8 mouse cellular contexts compared by ENCODE assay signal in the genomic region with DNA sequence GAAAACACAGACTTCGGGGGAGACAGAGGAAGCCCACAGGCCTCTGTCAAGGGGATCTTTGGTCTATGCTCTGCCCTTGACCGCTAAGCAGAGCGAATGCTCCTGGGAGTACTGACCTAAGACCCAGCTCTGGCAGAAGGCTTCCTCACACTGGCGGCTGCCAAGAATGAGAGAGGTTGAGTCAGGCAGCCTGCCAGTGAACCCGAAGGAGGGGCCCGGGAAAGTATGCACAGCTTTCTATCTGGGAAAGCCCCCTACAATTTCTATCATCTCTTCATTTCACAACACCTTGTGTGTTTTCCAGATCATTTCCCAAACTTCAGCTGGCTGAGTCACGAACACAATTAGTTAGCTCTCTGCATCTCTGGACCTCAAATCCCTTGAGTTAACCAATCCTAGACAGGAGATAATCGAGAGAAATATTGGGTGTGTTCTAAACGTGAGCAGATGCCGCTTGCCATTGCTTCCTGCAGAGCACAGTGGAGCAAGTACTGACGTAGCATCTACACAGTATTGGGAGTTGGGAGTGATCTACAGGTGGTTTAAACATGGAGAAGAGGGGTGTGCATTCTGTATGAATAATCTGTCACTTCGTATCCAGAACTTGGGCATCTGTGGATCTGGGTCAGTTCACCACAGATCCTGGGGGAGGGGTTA. TPM values are rescaled to one million over a fixed set of nuclear protein-coding genes. Genes with fewer than 3 reads are reported as not detected.
DNase-seq lines count a peak whose midpoint lies in the region; ATAC-seq lines count a peak whose summit lies in the region.

No protein-coding gene starts in this region.

- intact Hi-C loops in left cerebral cortex, postnatal 4 days (cut with DNase I) = no loop called here
- intact Hi-C loops in left cerebral cortex, postnatal 14 days (cut with DNase I) = no loop called here
- intact Hi-C loops in gastrocnemius, postnatal 14 days (cut with DNase I; ENCODE audit: low total_unique reads) = no loop called here

- peak; percentile 27 for DNase-seq in left cerebral cortex, postnatal 4 days
- DNase-seq in left cerebral cortex, postnatal 14 days (ENCODE audit: low spot score in 2 of 2) = no peak
- DNase-seq in gastrocnemius, postnatal 14 days = peak; percentile 58
- DNase-seq in kidney, adult 9 months = peak; percentile 77
- DNase-seq in lung, postnatal 25 days (ENCODE audit: low spot score) = peak; percentile 74
- no peak for DNase-seq in cerebellum, postnatal 25 days
- no peak for DNase-seq in spleen, postnatal 14 days (ENCODE audit: low spot score in 2 of 2)

- no peak for ATAC-seq in megakaryocyte, adult 5-6 weeks (ENCODE audit: poor library complexity, severe bottlenecking)

RNA-seq across cellular contexts. Expression of a gene that starts 9.8 kb away (rescaled TPM):
- total RNA-seq in left cerebral cortex, postnatal 4 days (2021) = 10 to 100 TPM; 26.5 to 28.6 TPM
- 10 to 100 TPM; 18.5 to 19.5 TPM for total RNA-seq in left cerebral cortex, postnatal 14 days (2021)
- 10 to 100 TPM; 14.6 to 15.2 TPM for total RNA-seq in gastrocnemius, postnatal 14 days (2021)
- total RNA-seq in megakaryocyte, adult 5-6 weeks (2015) = 287 and 289 TPM in 2 replicates
- total RNA-seq in megakaryocyte, adult 5-6 weeks (2017) = 257 and 285 TPM in 2 replicates

RNA-seq across cellular contexts. Expression of a gene that starts 28.8 kb away (rescaled TPM):
- total RNA-seq in left cerebral cortex, postnatal 4 days (2021) = not detected
- total RNA-seq in left cerebral cortex, postnatal 14 days (2021) = not detected
- not detected for total RNA-seq in gastrocnemius, postnatal 14 days (2021)
- total RNA-seq in megakaryocyte, adult 5-6 weeks (2015) = 0.29 TPM in 1 of 2 replicates, not detected in the other
- not detected in 2 replicates for total RNA-seq in megakaryocyte, adult 5-6 weeks (2017)

RNA-seq across cellular contexts. Expression of a gene that starts 43.2 kb away (rescaled TPM):
- 1 to 10 TPM; 7.0 to 7.8 TPM for total RNA-seq in left cerebral cortex, postnatal 4 days (2021)
- 1 to 10 TPM; 8.7 to 9.8 TPM for total RNA-seq in left cerebral cortex, postnatal 14 days (2021)
- 10 to 100 TPM in 1 of 2 experiments, 1 to 10 TPM in 1; 9.0 to 10.1 TPM for total RNA-seq in gastrocnemius, postnatal 14 days (2021)
- total RNA-seq in megakaryocyte, adult 5-6 weeks (2015) = 66.6 and 68.3 TPM in 2 replicates
- total RNA-seq in megakaryocyte, adult 5-6 weeks (2017) = 63.3 and 64.6 TPM in 2 replicates

Comparison
In these comparisons a context has a peak if more than half of its experiments do, and no peak if none do; other contexts are left out.
1. DNase-seq: peak in left cerebral cortex, postnatal 4 days (single experiment), gastrocnemius, postnatal 14 days (single experiment), kidney, adult 9 months (single experiment) and lung, postnatal 25 days (single experiment); none in left cerebral cortex, postnatal 14 days (0 of 2), cerebellum, postnatal 25 days (0 of 2) and spleen, postnatal 14 days (0 of 2).
2. RNA of a gene that starts 9.8 kb away (total RNA-seq): 257 to 289 TPM in megakaryocyte, adult 5-6 weeks; 26.5 to 28.6 TPM in left cerebral cortex, postnatal 4 days, 18.5 to 19.5 TPM in left cerebral cortex, postnatal 14 days and 14.6 to 15.2 TPM in gastrocnemius, postnatal 14 days; every median in the first group is over 4 times any median in the second.
3. RNA of a gene that starts 43.2 kb away (total RNA-seq): 63.3 to 68.3 TPM in megakaryocyte, adult 5-6 weeks; 9.0 to 10.1 TPM in gastrocnemius, postnatal 14 days, 8.7 to 9.8 TPM in left cerebral cortex, postnatal 14 days and 7.0 to 7.8 TPM in left cerebral cortex, postnatal 4 days; every median in the first group is over 4 times any median in the second.